Mouse (Mus musculus) G1E-ER4 (cell line): ENCODE results near the gene Psap. TPM values are rescaled to one million over a fixed set of nuclear protein-coding genes. Genes with fewer than 3 reads are reported as not detected.

ENCODE experiments used
- GATA1 ChIP-seq: IDR thresholded peaks from one replicate; pipeline ENCODE4 v1.8.0; 2012; ENCODE audit warnings: low read length, inconsistent platforms
- polyA plus RNA-seq: library from polyadenylated mRNA; stranded (reverse); fragments of >175 nt; gene quantifications from 2 replicates; pipeline ENCODE4 v1.2.3, GENCODE M21; 2012

Psap gene
- polyA plus RNA-seq, 1 experiment: 21.5 TPM

GRCm38 (mm10) chr10:60260557-60261294 is 16.7 kb upstream of the Psap start:
- no peak for TF ChIP-seq GATA1

- TF ChIP-seq GATA1: no peak
These were observed 15.9 kb upstream of the Psap start for GRCm38 (mm10) chr10:60261530-60261929.

- no peak for TF ChIP-seq GATA1
These were observed 15.0 kb upstream of the Psap start for GRCm38 (mm10) chr10:60262386-60262785.

- TF ChIP-seq GATA1: no peak
These were observed 14.1 kb upstream of the Psap start for GRCm38 (mm10) chr10:60263351-60263750.

GRCm38 (mm10) chr10:60265252-60265651 is 12.2 kb upstream of the Psap start:
- no peak for TF ChIP-seq GATA1

GRCm38 (mm10) chr10:60266842-60267401 is 10.5 kb upstream of the Psap start:
- TF ChIP-seq GATA1: no peak

- TF ChIP-seq GATA1: no peak
These were observed 8.7 kb upstream of the Psap start for GRCm38 (mm10) chr10:60268738-60269137.

GRCm38 (mm10) chr10:60269141-60270064 is 8.0 kb upstream of the Psap start:
- no peak for TF ChIP-seq GATA1

- no peak for TF ChIP-seq GATA1
These were observed 6.4 kb upstream of the Psap start for GRCm38 (mm10) chr10:60271015-60271414.

GRCm38 (mm10) chr10:60272241-60272640 is 5.2 kb upstream of the Psap start:
- TF ChIP-seq GATA1: no peak

- TF ChIP-seq GATA1: no peak
These were observed 4.0 kb upstream of the Psap start for GRCm38 (mm10) chr10:60273382-60273781.

- no peak for TF ChIP-seq GATA1
These were observed 576 bp downstream of the Psap start for GRCm38 (mm10) chr10:60278006-60278399.

GRCm38 (mm10) chr10:60278786-60279185 is 1.4 kb downstream of the Psap start:
- TF ChIP-seq GATA1: no peak

- no peak for TF ChIP-seq GATA1
These were observed 2.0 kb downstream of the Psap start for GRCm38 (mm10) chr10:60279290-60279940.

GRCm38 (mm10) chr10:60279941-60280301 is 2.5 kb downstream of the Psap start:
- no peak for TF ChIP-seq GATA1

- TF ChIP-seq GATA1: no peak
These were observed 2.9 kb downstream of the Psap start for GRCm38 (mm10) chr10:60280353-60280752.

GRCm38 (mm10) chr10:60281571-60282050 is 4.2 kb downstream of the Psap start:
- no peak for TF ChIP-seq GATA1
